Mouse (Mus musculus): ENCODE data around the gene Rtp1.

Rtp1 gene

DNA sequence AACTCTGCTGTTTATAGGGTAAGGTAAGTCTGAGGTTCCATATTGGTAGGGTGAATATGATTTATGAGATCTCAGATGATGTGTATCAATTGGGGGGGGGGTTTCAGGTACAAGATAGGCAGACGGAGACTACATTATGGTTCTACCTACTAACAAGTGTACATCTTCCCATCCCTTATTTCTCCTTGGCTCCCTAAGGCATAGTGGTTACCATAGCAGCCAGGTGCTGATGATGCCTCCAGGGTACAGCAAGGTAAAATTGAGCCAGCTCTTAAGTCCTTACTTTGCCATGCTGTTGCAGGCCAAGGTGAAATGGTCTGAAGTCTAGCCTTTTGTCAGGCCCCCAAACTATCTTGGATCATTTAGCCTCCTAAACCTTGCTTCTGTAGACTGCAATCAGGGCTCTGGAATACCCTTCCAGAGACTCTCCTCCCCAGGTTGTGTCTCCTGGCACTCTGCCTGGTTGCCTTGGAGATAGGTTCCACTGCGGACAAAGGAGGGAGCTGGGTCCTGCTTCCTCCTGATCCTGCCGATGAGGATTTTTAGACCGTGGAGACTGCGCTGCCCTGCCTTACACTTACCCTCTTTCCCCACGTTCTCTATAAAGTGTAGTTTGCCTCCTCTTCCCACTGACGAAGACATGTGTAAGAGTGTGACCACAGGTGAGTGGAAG lies at the start of gene Rtp1:
Gene Rtp1 (plus strand): TSS at position 487 of the 673 bp plus-strand sequence.
- DNase-seq: no peak

DNA sequence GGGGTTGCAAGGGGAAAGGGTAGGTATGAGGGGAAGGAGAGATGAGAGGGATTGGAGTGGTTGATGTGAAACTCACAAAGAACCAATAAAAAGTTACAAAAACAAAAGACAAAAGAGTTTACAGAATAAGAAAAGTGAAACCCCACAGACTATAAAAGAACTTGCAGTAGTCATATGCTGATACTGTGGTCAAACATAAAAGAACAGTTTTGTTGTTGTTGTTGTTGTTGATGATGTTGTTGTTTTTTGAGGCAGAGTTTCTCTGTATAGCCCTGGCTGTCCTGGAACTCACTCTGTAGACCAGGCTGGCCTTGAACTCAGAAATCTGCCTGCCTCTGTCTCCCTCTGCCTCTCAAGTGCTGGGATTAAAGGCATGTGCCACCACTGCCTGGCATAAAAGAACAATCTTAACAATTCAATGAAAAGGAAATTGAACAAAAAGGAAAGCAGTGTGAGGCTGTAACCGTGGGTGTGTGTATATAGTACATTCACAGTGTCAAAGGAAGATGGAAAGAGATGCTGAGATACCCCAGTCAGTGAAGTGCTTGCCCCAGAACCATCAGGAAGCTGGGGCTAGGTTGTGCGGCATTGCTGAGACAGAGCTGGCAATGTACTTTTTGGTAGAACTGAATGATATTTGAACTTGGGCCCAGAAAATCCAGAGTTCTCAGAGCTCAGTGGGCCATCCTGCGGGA lies 49.2 kb upstream of the Rtp1 start:
- DNase-seq: no peak

DNA sequence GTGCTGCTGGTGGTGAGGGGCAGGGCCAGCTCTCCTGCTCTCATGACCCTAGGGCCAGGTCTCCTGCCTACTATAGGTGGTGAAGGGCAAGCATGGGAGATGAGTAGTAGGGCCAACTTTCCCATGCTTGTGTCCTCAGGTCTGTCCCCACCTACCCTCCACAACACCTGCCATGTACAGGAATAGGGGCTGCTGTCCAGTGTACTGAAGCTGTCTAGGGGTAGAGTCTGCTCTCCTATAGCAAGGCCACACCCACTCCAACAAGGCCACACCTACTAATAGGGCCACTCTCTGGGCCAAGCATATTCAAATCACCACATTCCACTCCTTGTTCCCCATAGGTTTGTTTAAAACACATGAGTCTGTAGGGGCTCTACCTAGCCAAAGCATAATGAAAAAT lies 44.6 kb upstream of the Rtp1 start:
- no peak for DNase-seq

DNA sequence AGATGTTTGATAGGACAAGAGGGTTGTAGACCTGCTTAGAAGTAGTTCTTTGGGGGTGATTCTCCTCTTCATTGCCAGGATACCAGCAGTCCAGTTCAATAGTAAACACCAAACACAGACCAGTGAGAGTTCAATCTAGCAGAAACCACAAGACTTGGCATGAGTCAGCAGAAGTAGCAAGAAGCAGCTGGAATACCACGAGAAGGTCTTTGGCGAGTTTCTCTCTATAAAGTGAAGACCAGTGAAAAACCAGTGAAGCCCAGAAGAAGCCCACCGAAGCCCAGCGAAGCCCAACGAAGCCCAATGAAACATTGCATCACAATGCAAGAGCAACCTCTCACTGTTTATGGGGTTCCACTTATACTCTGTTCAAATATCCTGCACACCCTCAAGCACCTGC lies 31.0 kb upstream of the Rtp1 start:
- DNase-seq: no peak

DNA sequence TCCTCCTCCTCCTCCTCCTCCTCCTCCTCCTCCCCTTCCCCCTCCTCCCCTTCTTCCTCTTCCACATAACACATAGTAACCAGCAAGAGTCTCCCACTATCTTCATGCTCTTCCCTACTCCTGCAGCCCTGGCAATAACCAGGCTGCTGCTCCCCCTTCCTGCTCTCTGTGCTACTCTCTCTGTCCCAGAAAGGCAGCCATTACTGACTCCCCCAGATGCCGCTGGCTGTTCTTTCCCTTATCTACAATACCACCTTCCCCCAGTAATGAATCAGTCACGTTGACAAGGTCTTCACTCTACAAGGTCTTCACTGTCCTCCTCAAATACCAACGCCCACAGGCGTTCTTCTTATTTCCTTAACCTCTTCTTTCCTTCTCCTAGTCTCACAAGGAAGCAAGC lies 27.5 kb upstream of the Rtp1 start:
- DNase-seq: no peak

DNA sequence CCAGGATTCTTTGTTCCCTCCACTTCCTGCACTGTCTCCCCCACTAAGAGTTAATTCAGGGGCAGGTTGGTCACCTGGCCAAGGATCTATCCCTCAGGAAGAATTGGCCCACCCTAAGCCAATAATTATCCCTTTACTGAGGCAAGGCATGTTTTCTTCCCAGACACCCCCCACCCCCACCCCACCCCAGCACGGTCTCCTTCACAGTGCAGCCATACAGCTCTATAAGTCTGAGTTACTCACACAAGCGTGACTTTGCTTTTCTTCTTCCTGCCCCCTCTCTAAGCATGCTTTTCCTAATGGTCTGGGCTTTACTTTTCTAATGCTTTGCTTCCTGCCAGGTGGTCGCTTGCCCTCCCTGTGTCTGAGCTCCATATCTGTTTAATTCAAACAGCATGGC lies 27.0 kb upstream of the Rtp1 start:
- no peak for DNase-seq

DNA sequence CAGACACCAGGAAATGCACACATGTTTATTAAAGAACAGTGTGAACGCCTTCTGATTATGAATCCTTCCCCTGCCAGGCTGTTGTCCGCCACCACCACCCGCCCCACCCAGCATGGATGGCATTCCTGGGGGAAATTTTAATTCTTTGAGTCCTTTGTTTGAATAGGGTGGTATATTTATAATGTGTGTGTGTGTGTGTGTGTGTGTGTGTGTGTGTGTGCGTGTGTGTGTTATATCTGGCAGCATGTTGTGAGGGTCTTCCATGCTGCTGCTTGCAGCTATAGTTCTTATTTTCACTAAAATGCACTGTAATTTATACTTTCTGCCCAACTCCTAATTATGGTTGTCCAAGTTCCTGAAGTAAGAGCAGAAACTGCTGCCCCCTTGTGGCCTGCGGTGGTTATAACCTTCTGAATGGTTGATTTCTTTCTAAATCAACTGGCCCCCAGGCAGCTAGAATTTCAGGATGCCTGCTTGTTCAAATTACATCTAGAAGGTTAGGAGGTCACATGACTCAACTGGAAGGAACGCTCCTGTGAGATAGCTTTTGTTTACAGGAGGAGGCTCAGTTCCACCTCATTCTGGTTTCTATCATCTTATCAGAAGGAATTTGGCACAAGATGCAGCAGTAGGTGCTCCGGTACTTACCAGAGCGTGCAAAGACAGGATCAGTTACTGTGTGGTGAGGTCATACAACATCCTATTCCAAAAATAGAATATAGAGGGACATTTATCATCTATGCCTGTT lies 25.8 kb upstream of the Rtp1 start:
- DNase-seq: peak; percentile 91

DNA sequence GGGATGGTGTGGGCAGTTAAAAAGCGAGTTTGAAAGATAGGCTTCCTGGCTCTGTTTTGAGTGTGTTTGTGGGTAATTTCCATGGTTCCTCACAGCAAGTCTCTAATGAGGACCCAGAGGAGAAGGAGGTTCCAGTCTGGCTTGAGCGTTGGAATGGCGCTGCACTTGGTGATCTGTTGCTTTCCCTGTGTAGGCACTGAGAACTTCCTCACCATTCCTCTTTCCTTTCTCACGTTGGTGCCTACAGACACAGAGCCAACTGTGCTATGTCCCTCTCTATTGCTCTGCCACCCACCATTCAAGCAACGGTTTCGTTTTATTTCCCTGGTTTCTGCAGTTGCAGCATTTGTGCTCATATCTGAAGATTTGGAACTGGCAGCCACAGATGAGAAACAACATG lies 16.0 kb upstream of the Rtp1 start:
- DNase-seq: no peak

DNA sequence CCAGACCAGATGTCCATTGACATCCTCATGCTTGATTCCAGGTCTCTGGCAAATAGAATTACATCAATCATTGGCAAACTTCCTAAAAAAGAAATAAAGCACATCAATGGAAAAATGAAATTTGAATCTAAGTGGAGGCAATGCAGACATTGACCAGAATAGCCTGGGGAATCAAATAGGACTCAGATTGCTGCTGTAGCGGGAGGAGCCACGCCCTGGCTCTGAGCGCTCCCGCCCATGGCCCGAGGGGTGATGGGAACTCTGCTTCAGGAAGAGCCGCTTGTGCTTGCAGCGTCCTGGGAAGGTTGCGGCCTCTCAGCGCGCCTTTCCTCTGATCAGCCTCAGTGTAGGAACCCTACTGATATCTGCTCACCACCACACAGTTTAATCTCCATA lies 12.7 kb upstream of the Rtp1 start:
- no peak for DNase-seq

DNA sequence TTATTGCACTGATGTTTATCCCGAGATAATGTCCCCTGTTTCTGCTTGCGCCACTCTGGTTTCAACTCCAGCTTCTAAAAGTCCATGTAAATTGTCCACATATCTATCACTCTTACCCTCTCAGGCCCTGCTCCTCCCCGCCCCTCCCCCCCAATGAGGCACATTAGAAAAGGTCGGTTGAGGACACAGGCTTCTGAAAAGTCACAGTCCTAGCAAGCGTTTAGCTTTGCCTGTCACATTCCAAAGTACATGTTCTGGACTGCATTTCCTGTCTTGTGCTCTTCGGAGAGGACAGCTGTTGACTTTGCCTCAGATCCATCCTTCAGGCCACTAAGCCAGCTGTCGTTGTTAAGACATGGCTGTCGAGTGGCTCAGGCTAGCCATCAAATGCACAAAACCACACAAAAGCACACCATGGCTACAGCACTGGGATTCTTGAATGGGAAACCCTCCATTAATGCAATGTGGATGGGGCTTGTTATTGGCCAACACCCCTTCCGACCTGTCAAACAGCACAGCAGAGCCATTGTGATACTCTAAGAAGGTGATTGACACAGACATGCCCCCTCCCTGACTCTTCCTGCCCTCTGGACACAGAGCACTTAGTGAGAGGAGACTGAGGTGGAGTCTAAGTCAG lies 12.2 kb upstream of the Rtp1 start:
- no peak for DNase-seq

DNA sequence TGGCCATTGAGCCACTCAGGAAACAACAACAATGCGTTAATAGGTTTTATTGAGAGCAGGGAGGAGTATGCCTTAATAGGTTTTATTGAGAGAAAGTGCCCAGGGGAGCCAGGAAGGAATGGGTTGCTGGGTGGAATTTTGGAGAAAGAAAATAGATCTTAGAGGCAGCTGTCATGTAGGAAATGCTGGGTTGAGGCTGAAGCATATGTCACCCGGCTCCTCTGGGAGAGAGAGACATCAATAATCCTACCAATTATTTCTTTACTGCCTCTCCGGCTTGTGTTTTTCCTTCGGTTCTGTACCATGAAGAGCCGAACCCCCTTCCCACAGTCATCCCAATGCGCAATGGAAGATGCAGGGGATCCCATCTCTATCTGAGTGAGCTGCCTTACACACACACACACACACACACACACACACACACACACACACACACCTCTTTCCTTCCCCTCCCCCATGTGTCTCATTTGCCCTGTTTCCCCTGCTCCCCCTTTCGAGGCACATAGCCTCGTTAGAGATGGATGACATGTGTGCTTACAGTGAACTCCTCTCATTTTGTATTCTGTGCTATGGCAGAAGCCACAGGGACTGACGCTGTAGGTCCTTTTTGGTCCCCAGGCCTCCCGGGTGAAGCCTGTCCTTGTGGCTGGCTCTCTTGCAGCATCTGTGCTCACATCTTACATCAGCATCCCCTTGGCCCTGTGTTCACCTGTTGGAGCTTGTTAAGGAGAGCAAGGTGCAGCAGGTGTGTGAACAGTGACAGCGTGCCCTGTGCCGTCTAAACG lies 11.3 kb upstream of the Rtp1 start:
- no peak for DNase-seq

DNA sequence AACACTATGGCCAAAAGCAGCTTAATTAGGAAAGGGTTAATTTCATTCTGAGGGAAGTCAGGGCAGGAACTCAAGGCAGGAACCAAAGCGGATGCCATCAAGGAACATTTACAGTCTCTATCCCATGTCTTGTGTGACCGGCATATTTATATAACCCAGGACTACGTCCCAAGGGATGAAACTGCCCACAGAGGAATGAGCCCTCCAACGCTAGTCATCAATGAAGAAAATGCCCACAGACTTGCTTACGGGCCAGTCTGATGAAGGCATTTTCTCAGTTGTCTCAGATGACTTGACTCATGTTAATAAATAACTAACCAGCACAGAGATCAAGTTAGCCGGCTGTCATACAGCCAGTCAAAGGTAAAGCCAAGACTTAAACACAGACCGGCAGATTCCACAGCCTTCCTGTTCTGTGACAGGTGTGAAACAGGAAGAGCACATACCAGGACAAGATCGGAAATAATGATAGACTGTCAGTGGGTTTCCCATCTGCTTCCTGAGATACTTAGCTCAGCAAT lies 9.3 kb upstream of the Rtp1 start:
- no peak for DNase-seq

DNA sequence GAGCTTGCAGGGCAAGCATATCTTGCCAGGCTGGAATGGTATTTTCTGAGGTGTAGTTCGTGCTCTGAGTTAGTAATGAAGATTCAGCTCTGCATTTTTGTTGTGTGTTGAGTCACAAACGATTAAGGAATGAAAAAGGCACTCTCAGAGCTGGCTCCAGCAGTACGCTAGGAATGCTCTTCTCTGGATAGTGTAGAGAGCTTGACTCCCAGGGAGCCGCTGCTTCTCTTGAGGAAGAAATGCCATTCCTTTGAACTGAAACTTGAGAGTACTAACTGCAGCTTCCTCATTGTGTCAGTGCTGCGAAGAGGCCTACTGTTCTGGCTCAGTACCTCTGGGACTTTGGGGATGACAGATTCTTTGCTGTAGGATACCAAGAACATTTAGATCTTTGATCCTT lies 5.1 kb upstream of the Rtp1 start:
- no peak for DNase-seq

DNA sequence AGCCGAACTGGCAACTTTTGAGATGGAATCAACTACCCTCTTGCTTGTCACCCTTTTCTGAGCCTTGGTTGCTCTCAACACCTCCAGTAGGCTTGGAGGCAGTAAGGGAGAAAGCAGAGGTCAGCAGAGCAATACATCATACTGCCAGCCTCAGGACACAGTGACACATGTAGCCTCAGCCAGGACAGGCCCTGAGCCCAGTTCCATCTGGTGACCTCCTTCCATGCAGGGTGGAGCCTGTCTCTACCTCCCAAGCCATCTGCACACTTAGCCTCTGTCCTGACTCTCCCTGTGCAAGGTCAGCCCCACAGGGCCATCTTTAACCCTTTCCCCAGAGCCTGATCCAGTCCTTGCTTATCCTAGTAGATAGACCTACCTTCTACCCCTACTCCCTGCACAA lies 1.2 kb upstream of the Rtp1 start:
- DNase-seq: no peak

DNA sequence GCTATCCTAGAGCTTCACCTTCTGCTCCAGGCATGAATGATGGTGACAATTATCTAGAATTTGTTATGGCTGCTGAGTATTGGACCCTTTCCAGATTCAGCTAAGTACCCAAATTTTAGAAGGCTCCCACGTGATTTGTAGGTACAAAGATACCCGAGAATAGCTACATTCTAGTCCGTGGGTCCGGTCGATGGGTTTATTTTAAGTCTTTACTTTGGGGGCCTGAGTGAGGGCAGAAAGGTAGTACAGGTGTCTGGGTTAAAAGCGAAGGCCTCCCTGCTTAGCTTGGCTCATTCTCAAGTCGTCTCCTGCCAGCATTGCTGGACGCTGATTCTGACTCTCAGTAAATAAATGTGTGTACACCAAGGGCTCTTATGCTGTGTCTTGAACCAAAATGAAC lies 1.1 kb downstream of the Rtp1 start:
- DNase-seq: no peak

DNA sequence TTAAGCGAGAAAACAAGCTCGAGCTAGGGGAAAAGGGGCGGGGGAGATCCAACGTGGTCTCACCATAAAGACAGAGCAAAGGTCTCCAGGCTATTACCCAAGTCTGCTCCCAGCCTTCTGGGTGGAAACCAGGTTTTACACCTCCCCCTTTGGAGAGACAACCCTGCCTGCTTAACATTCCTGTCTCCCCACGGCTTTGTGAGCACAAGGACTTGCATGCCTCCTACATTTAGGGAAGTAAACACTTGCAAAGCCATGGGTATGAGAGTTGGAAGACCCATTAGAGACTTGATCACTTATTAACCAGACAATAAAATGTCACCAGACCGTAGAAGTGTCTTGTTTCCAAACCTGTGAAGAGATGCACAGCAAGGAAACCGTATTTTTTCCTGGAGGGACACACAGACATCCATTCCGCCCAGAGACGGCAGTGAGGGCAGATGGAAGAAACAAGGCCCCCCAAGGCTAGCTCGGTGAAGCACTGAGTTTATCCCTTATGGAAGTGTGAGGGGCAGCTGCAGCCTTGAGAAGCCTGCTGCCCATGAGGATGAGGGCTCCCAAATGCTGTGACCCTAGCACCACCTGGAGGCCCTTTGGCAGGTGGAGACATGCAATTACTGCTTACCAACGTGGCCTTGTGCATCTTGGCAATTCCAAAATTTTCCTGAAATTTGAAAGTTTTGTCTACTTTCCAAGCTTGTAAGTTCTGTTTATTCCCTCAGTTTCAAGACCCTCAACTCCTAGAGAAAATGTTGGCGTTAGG lies 8.7 kb downstream of the Rtp1 start:
- DNase-seq: no peak

DNA sequence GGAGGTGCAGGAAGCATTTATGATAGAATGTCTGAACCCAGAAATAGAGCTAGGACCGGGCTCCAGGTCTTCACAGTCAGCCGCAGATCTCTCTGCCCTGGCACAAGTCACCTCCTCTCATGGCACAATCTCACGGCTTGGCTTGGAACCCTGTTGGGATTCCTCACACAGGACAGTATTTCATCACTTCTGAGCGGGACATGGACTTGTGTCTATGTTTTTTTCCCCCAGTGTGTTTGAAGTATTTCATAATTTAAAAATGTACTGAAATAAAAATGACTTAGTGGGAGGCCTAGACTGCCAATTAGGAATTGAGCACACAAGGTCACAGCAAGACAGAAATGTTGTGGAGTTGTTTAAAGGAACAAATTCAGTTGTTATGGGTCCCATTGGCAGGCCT lies 15.3 kb downstream of the Rtp1 start:
- no peak for DNase-seq

DNA sequence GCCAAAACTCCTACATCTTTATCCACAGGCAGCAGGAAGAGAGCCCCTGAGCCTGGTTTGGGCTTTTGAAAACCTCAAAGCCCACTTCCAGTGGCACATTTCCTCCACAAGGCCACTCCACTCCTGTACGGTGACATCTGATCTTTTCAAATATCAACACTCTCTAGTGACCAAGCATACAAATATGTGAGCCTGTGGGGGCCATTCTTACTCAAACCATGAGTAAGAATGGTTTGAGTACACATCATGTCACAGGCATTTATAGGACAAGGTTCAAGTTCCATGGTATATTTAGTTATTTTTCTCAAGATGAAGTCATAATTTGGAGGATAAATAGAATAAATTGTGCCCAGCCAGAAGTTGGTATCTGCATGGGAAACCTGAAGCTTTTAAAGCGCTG lies 21.0 kb downstream of the Rtp1 start:
- DNase-seq: no peak

DNA sequence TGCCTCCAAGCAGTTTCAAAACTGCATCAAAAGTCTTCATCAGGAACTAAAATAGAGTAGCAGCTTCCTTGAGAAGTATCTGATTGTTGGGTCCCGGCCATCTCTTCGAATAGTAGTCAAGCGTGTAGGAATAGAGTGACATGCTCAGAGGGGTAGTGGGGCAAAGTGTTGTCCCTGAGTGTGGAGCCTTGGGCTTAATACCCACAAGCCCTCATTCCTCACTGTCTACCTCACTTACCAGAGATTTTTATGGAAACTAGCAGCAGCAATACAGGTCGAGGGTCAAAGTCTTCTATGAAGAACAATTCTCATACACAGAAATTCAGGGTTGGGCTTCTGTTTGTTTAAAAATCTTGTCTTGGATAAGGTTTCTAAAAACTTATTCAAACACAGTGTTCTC lies 21.9 kb downstream of the Rtp1 start:
- DNase-seq: no peak

DNA sequence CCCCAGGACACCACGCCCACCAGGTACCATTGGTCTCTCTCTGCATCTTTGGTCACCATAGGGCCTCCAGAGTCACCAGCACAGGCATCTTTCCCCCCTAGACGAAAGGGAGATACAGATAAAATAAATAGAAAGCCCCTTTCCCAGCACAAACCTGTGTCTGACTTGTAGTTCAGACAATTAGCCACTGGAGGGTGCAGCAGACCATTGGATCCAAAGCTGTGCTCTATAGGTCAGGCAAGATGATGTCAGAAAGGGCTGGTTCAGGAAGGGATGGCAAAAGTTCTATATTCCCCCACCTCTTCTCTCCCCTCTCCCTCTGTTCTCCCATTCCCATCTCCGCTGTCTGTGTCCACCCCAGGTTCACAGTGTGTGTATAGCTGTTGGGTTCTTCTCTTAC lies 23.5 kb downstream of the Rtp1 start:
- peak; percentile 68 for DNase-seq

DNA sequence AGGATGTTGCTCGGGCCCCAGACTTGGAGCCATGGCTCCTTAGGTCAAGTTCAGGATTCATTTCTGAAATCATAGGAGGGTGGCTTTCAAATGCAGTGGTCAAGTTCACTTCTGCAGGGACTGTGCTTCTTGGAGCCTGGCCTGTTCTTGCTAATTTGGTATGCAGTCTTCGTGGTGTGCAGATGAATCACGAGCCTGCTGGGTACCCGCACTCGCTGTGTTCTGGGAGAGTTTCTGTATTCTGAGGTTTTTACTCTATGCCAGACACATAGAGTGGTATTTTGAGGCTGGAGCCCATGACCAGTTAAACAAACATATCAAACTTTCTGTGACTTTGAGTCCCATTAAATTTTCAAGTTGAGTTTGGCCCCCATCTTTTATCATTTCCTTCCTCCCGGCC lies 25.4 kb downstream of the Rtp1 start:
- DNase-seq: no peak

DNA sequence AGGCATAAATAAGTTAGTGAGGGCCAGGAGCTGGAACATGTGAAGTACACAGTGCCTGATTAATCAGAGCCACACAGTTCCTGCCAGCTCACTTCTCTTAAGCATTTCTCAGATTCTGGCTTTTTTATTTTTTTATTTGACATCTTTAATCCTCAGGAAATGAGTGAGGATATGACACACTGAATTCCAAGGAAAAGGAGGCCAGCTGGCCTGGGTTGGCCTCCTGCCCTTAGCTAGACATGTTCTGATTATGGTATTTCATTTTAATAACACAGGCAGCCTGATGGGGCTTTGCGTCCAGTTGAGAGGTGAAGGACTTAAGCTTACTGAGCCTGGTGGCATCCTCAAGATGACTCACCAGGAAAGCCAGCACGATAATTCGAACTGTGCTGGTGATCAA lies 27.6 kb downstream of the Rtp1 start:
- no peak for DNase-seq
